Mouse (Mus musculus) cerebellum, adult 2 months (tissue): Measurements from ENCODE around the gene Rpp38.

Experiments used
- CTCF ChIP-seq: fragments of 200-500 bp; IDR thresholded peaks from 2 replicates; pipeline ENCODE4 v1.5.1; 2011; ENCODE audit warnings: low read depth, mild to moderate bottlenecking, control low read depth, low read length, moderate library complexity, borderline replicate concordance; ENCODE audit not compliant: insufficient read depth
- POLR2A ChIP-seq: fragments of 200-500 bp; IDR thresholded peaks from 2 replicates; pipeline ENCODE4 v1.6.1; 2011; ENCODE audit warnings: low read length, control low read depth, borderline replicate concordance; ENCODE audit not compliant: insufficient read depth

GRCm38 (mm10) chr2:3295826-3296225, 36.6 kb downstream of the Rpp38 start:
- TF ChIP-seq CTCF (no peak), POLR2A (no peak)
